Mouse (Mus musculus): Measurements from ENCODE around the gene Sp6.

The Sp6 gene

GRCm38 (mm10) chr11:97021873-97022484 lies 8.8 kb downstream of the Sp6 start:
- peak; percentile 75 for DNase-seq (ENCODE audit: low spot score)

GRCm38 (mm10) chr11:97024977-97025376 lies 11.8 kb downstream of the Sp6 start:
- DNase-seq (ENCODE audit: low spot score), result peak; percentile 34

GRCm38 (mm10) chr11:97025721-97026344 lies 12.6 kb downstream of the Sp6 start:
- DNase-seq (ENCODE audit: low spot score), result peak; percentile 84

GRCm38 (mm10) chr11:97029686-97030417 lies 16.7 kb downstream of the Sp6 start, which contains the start of gene Scrn2:
Gene Scrn2, plus strand, starts transcription at chr11:97029938.
- peak; percentile 76 for DNase-seq (ENCODE audit: low spot score)

GRCm38 (mm10) chr11:97030426-97030825 lies 17.2 kb downstream of the Sp6 start:
- DNase-seq (ENCODE audit: low spot score), result no peak

- no peak for DNase-seq (ENCODE audit: low spot score)
These were observed 18.8 kb downstream of the Sp6 start for GRCm38 (mm10) chr11:97031977-97032376.

GRCm38 (mm10) chr11:97032499-97032898 lies 19.3 kb downstream of the Sp6 start:
- no peak for DNase-seq (ENCODE audit: low spot score)

GRCm38 (mm10) chr11:97033781-97034180 lies 20.6 kb downstream of the Sp6 start:
- DNase-seq (ENCODE audit: low spot score), result no peak

GRCm38 (mm10) chr11:97036141-97036540 lies 22.9 kb downstream of the Sp6 start:
- DNase-seq (ENCODE audit: low spot score), result no peak

GRCm38 (mm10) chr11:97038881-97039280 lies 25.7 kb downstream of the Sp6 start:
- no peak for DNase-seq (ENCODE audit: low spot score)

- DNase-seq (ENCODE audit: low spot score), result no peak
These were observed 27.3 kb downstream of the Sp6 start for GRCm38 (mm10) chr11:97040301-97041021.

- peak; percentile 89 for DNase-seq (ENCODE audit: low spot score)
These were observed 28.1 kb downstream of the Sp6 start, which contains the start of the genes Lrrc46 and Mrpl10 for GRCm38 (mm10) chr11:97041022-97041899. Gene Lrrc46, minus strand, starts transcription at chr11:97041407. Gene Mrpl10, plus strand, starts transcription at chr11:97041560.

GRCm38 (mm10) chr11:97044902-97045301 lies 31.7 kb downstream of the Sp6 start:
- DNase-seq (ENCODE audit: low spot score), result no peak

- DNase-seq (ENCODE audit: low spot score), result no peak
These were observed 32.7 kb downstream of the Sp6 start for GRCm38 (mm10) chr11:97045861-97046260.

- no peak for DNase-seq (ENCODE audit: low spot score)
These were observed 35.0 kb downstream of the Sp6 start for GRCm38 (mm10) chr11:97048090-97048650.

GRCm38 (mm10) chr11:97049492-97050085 lies 36.4 kb downstream of the Sp6 start:
- DNase-seq (ENCODE audit: low spot score), result no peak

GRCm38 (mm10) chr11:97050216-97050943 lies 37.2 kb downstream of the Sp6 start, which contains the start of gene Osbpl7:
Gene Osbpl7, plus strand, starts transcription at chr11:97050628.
- DNase-seq (ENCODE audit: low spot score), result peak; percentile 77

- DNase-seq (ENCODE audit: low spot score), result no peak
These were observed 37.9 kb downstream of the Sp6 start for GRCm38 (mm10) chr11:97050944-97051586.

- DNase-seq (ENCODE audit: low spot score), result no peak
These were observed 39.0 kb downstream of the Sp6 start for GRCm38 (mm10) chr11:97052219-97052646.
